In the genomic region with DNA sequence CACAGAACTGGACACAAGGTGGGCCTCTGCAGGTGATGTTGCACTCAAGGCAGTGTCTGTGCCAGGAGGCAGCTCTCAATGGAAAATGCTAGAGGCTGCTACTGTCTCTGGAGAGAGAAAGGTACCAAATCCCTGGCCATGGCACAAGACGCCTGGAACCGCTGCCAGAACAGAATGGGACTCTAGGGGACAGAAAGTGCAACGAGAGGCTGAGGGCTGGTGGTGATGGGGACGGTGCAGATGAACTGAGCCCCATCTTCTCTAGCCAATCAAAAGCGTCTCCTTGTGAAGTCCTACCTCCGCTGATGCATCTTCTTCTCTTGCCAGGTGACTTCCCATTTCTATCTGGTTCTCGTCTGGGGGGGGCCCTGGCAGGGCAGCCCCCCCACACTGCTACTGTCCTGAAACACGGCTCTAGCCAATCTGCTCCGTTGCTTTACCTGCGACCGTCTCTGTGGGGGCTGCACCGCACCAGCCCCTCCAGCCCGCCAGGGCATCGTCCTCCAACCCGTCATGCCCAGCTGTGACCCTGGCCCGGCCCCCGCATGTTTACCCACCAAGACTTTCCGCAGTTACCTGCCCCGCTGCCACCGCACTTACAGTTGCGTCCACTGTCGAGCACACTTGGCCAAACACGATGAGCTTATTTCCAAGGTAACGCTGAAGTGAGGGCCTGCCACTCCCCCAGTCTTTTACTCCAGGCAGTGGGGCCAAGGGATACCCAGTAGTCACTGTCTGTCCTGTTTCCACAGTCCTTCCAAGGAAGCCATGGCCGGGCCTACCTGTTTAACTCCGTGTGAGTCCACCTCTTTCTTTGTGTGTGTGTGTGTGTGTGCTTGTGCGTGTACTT, we compare ENCODE assay signal across 8 mouse cellular contexts. TPM values are rescaled to one million over a fixed set of nuclear protein-coding genes. Genes with fewer than 3 reads are reported as not detected.
DNase-seq lines count a peak whose midpoint lies in the region; ATAC-seq and TF ChIP-seq lines count a peak whose summit lies in the region.

No protein-coding gene starts in this region.

- no peak for TF ChIP-seq POLR2A in cortical plate, adult 2 months (IDR thresholded peaks at IDR 0.05; ENCODE audit: extremely low read depth, insufficient read depth, low read length)

- H3K4me2 ChIP-seq in hindbrain, embryonic 11.5 days (replicated peaks; ENCODE audit: low read depth, low read length): peak overlapping the region; percentile 53
- peak overlapping the region; percentile 58 for H3K4me2 ChIP-seq in midbrain, embryonic 14.5 days (ENCODE audit: low read length)

- H3K36me3 ChIP-seq in hindbrain, embryonic 11.5 days (ENCODE audit: control insufficient read depth, insufficient read depth, low read length): no peaks in the 10 kb centered on the region
- no peaks in the 10 kb centered on the region for H3K36me3 ChIP-seq in midbrain, embryonic 14.5 days (ENCODE audit: control insufficient read depth, insufficient read depth, low read length)

- no peak overlapping the region for H3K27ac ChIP-seq in cortical plate, adult 2 months (ENCODE audit: insufficient read depth, low read length)
- H3K27ac ChIP-seq in hindbrain, embryonic 11.5 days (ENCODE audit: low read depth, low read length): no peak overlapping the region; the same call in 1 of the 2 replicates
- peak overlapping the region; percentile 3; the same call in 1 of the 2 replicates for H3K27ac ChIP-seq in midbrain, embryonic 14.5 days (replicated peaks; ENCODE audit: low read depth, low read length)

- TF ChIP-seq CTCF in cortical plate, adult 2 months (IDR thresholded peaks at IDR 0.05; ENCODE audit: extremely low read depth, insufficient read depth, low read length): no peak

- WGBS in hindbrain, embryonic 11.5 days: 6% methylated on average over 26 of the region's 27 CpGs
- WGBS in midbrain, embryonic 14.5 days: 4% methylated on average over 27 of the region's 27 CpGs

- peak; percentile 36 to 55 for DNase-seq in kidney, postnatal 4 days
- no peak for DNase-seq in kidney, adult 8-10 months
- DNase-seq in hindbrain, embryonic 11.5 days (ENCODE audit: low spot score): peak; percentile 46
- peak; percentile 38 for DNase-seq in midbrain, embryonic 14.5 days
- DNase-seq in spleen, adult 18-20 months: no peak

- H3K4me1 ChIP-seq in cortical plate, adult 2 months (ENCODE audit: control insufficient read depth, insufficient read depth, low read length): no peaks in the 10 kb centered on the region
- peaks cover 31% of the 10 kb centered on the region for H3K4me1 ChIP-seq in hindbrain, embryonic 11.5 days (replicated peaks; ENCODE audit: control insufficient read depth, insufficient read depth, low read length)
- peaks cover 52% of the 10 kb centered on the region for H3K4me1 ChIP-seq in midbrain, embryonic 14.5 days (ENCODE audit: control insufficient read depth, insufficient read depth, low read length)

- ATAC-seq in hindbrain, embryonic 11.5 days (ENCODE audit: low FRiP score): no peak
- ATAC-seq in midbrain, embryonic 14.5 days (ENCODE audit: low FRiP score, low TSS enrichment): no peak
- ATAC-seq in frontal cortex, adult (ENCODE audit: low TSS enrichment): no peak
- ATAC-seq in inflammation-experienced regulatory T-cells, adult 6 months: no peak

- no peaks in the 10 kb centered on the region for H3K27me3 ChIP-seq in hindbrain, embryonic 11.5 days (ENCODE audit: control insufficient read depth, insufficient read depth, low read length)
- no peaks in the 10 kb centered on the region for H3K27me3 ChIP-seq in midbrain, embryonic 14.5 days (ENCODE audit: control insufficient read depth, insufficient read depth, low read length)

- H3K9me3 ChIP-seq in hindbrain, embryonic 11.5 days (ENCODE audit: control insufficient read depth, low read length): no peaks in the 10 kb centered on the region
- H3K9me3 ChIP-seq in midbrain, embryonic 14.5 days (ENCODE audit: control insufficient read depth, low read length): no peaks in the 10 kb centered on the region

- peak overlapping the region; percentile 57 for H3K9ac ChIP-seq in hindbrain, embryonic 11.5 days (ENCODE audit: low read depth, low read length)
- H3K9ac ChIP-seq in midbrain, embryonic 14.5 days (replicated peaks; ENCODE audit: low read length): peak overlapping the region; percentile 88

- H3K4me3 ChIP-seq in cortical plate, adult 2 months (ENCODE audit: insufficient read depth, low read length): peak overlapping the region; percentile 82
- peak overlapping the region; percentile 50 for H3K4me3 ChIP-seq in hindbrain, embryonic 11.5 days (ENCODE audit: low read depth, low read length)
- peak overlapping the region; percentile 71 for H3K4me3 ChIP-seq in midbrain, embryonic 14.5 days (replicated peaks; ENCODE audit: low read depth, low read length)

RNA-seq across cellular contexts. Expression of gene Ypel4, which starts 2.7 kb away (rescaled TPM):
- polyA plus RNA-seq in cortical plate, adult 2 months (2012; rRNA removed): 129 and 156 TPM in 2 replicates
- 13.7 and 16.4 TPM in 2 replicates for polyA plus RNA-seq in hindbrain, embryonic 11.5 days (2014; fragmentation: Nextera tagmentation; extraction: Ambion mirVana)
- polyA plus RNA-seq in midbrain, embryonic 14.5 days (2014; fragmentation: Nextera tagmentation; extraction: Ambion mirVana): 23.5 and 24.7 TPM in 2 replicates
- 1 to 10 TPM; 1.2 to 3.2 (median 2.2) TPM for polyA plus RNA-seq in inflammation-experienced regulatory T-cells, adult 6 months (2017; shearing (Covaris generic))

RNA-seq across cellular contexts. Expression of gene Gm19426, which starts 6.9 kb away (rescaled TPM):
- polyA plus RNA-seq in cortical plate, adult 2 months (2012; rRNA removed): 1.4 and 2.0 TPM in 2 replicates
- 7.1 TPM in 2 replicates for polyA plus RNA-seq in hindbrain, embryonic 11.5 days (2014; fragmentation: Nextera tagmentation; extraction: Ambion mirVana)
- polyA plus RNA-seq in midbrain, embryonic 14.5 days (2014; fragmentation: Nextera tagmentation; extraction: Ambion mirVana): 2.0 and 3.3 TPM in 2 replicates
- polyA plus RNA-seq in inflammation-experienced regulatory T-cells, adult 6 months (2017; shearing (Covaris generic)): not detected

RNA-seq across cellular contexts. Expression of gene Clp1, which starts 9.4 kb away (rescaled TPM):
- 9.0 and 10.0 TPM in 2 replicates for polyA plus RNA-seq in cortical plate, adult 2 months (2012; rRNA removed)
- 44.3 and 53.9 TPM in 2 replicates for polyA plus RNA-seq in hindbrain, embryonic 11.5 days (2014; fragmentation: Nextera tagmentation; extraction: Ambion mirVana)
- polyA plus RNA-seq in midbrain, embryonic 14.5 days (2014; fragmentation: Nextera tagmentation; extraction: Ambion mirVana): 23.3 and 25.4 TPM in 2 replicates
- polyA plus RNA-seq in inflammation-experienced regulatory T-cells, adult 6 months (2017; shearing (Covaris generic)): 10 to 100 TPM; 41.2 to 48.0 (median 44.5) TPM

RNA-seq across cellular contexts. Expression of gene Zdhhc5, which starts 21.6 kb away (rescaled TPM):
- polyA plus RNA-seq in cortical plate, adult 2 months (2012; rRNA removed): 27.5 and 29.7 TPM in 2 replicates
- polyA plus RNA-seq in hindbrain, embryonic 11.5 days (2014; fragmentation: Nextera tagmentation; extraction: Ambion mirVana): 22.5 and 30.1 TPM in 2 replicates
- polyA plus RNA-seq in midbrain, embryonic 14.5 days (2014; fragmentation: Nextera tagmentation; extraction: Ambion mirVana): 21.5 and 21.8 TPM in 2 replicates
- polyA plus RNA-seq in inflammation-experienced regulatory T-cells, adult 6 months (2017; shearing (Covaris generic)): 10 to 100 TPM; 12.9 to 14.1 (median 13.3) TPM

RNA-seq across cellular contexts. Expression of gene Serping1, which starts 38.7 kb away (rescaled TPM):
- 11.2 and 13.6 TPM in 2 replicates for polyA plus RNA-seq in cortical plate, adult 2 months (2012; rRNA removed)
- 38.0 and 46.1 TPM in 2 replicates for polyA plus RNA-seq in hindbrain, embryonic 11.5 days (2014; fragmentation: Nextera tagmentation; extraction: Ambion mirVana)
- polyA plus RNA-seq in midbrain, embryonic 14.5 days (2014; fragmentation: Nextera tagmentation; extraction: Ambion mirVana): 19.7 and 33.6 TPM in 2 replicates
- polyA plus RNA-seq in inflammation-experienced regulatory T-cells, adult 6 months (2017; shearing (Covaris generic)): under 1 TPM in 1 of 3 experiments, not detected in 2; 0.20 TPM

Comparison
In these comparisons a context has a peak if more than half of its experiments do, and no peak if none do; other contexts are left out.
1. DNase-seq: peak in kidney, postnatal 4 days (2 of 2), hindbrain, embryonic 11.5 days (single experiment) and midbrain, embryonic 14.5 days (single experiment); none in kidney, adult 8-10 months (0 of 2) and spleen, adult 18-20 months (0 of 2).
2. Peak in every context shown above with its lines, with median percentiles within 50 percentile points of each other: H3K4me3 ChIP-seq.